Mouse (Mus musculus) ES-E14 (cell line): ENCODE measurements around the gene Cfap126. TPM values are rescaled to one million over a fixed set of nuclear protein-coding genes. Genes with fewer than 3 reads are reported as not detected.

Experiments
- DNase-seq: peaks from one replicate; pipeline ENCODE4 v3.0.0-alpha.2; 2013; ENCODE audit warnings: low read depth, low spot score
- H3K27ac ChIP-seq: 2 replicates; pipeline ENCODE4 v1.5.1; 2012; ENCODE audit warnings: low read depth, mild to moderate bottlenecking, low read length, moderate library complexity, mixed read lengths; ENCODE audit not compliant: poor library complexity, insufficient read depth, severe bottlenecking
- H3K36me3 ChIP-seq: 2 replicates; pipeline ENCODE4 v1.6.1; 2012; ENCODE audit warnings: mild to moderate bottlenecking, low read length, moderate library complexity, mixed read lengths; ENCODE audit not compliant: control insufficient read depth, poor library complexity, insufficient read depth, severe bottlenecking
- H3K4me1 ChIP-seq, 2 experiments: fragments of 150-350 bp in 1 of 2; sonication (generic) in 1 of 2; 2 replicates each; pipeline ENCODE4 v1.6.1; 2012; ENCODE audit warnings: low read length in 2 of 2, mild to moderate bottlenecking in 1 of 2, mixed read lengths in 1 of 2; ENCODE audit not compliant: control insufficient read depth in 2 of 2, insufficient read depth in 2 of 2, poor library complexity in 1 of 2
- H3K4me3 ChIP-seq, 2 experiments: fragments of 150-350 bp in 1 of 2; sonication (generic) in 1 of 2; 2 replicates each; pipeline ENCODE4 v1.5.1; 2012; ENCODE audit warnings: low read length in 2 of 2, low read depth in 1 of 2, mild to moderate bottlenecking in 1 of 2, mixed read lengths in 1 of 2; ENCODE audit not compliant: insufficient read depth in 1 of 2, poor library complexity in 1 of 2, severe bottlenecking in 1 of 2
- H3K9ac ChIP-seq: 2 replicates; pipeline ENCODE4 v1.6.1; 2012; ENCODE audit warnings: low read depth, mild to moderate bottlenecking, low read length, mixed read lengths; ENCODE audit not compliant: poor library complexity, insufficient read depth, severe bottlenecking
- H3K9me3 ChIP-seq: fragments of 150-350 bp; sonication (generic); 2 replicates; pipeline ENCODE4 v1.6.1; 2012; ENCODE audit warnings: low read depth, mild to moderate bottlenecking, low read length; ENCODE audit not compliant: control insufficient read depth, insufficient read depth
- CHD2 ChIP-seq: IDR thresholded peaks from 2 replicates; pipeline ENCODE4 v1.6.1; 2014; ENCODE audit warnings: mild to moderate bottlenecking, low read depth, low read length, inconsistent platforms
- HCFC1 ChIP-seq: IDR thresholded peaks from 2 replicates; pipeline ENCODE4 v1.6.1; 2012; ENCODE audit warnings: low read length, inconsistent platforms, borderline replicate concordance; ENCODE audit not compliant: insufficient read depth
- MAFK ChIP-seq: IDR thresholded peaks from 2 replicates; pipeline ENCODE4 v1.6.1; 2014; ENCODE audit warnings: mild to moderate bottlenecking, low read depth, low read length, inconsistent platforms; ENCODE audit not compliant: insufficient read depth
- ZC3H11A ChIP-seq: IDR thresholded peaks from 2 replicates; pipeline ENCODE4 v1.6.1; 2012; ENCODE audit warnings: low read depth, mild to moderate bottlenecking, inconsistent platforms, low read length, borderline replicate concordance
- ZNF384 ChIP-seq: IDR thresholded peaks from 2 replicates; pipeline ENCODE4 v1.6.1; 2012; ENCODE audit warnings: low read depth, low read length, inconsistent platforms
- in situ Hi-C, 2 experiments: fragments of 600-800 bp; cut with MboI; formaldehyde crosslinking; loops; one replicate each; pipeline ENCODE4 v1.15.1; 2025; ENCODE audit warnings: low sequenced_read_pairs in 2 of 2, inconsistent platforms in 1 of 2; ENCODE audit not compliant: unreplicated experiment in 2 of 2
- total RNA-seq: library from RNA; depleted of rRNA; stranded (reverse); fragments of 300-350 nt; gene quantifications from 2 replicates; pipeline ENCODE4 v1.2.3, GENCODE M21; 2012

Gene Cfap126
- total RNA-seq, 1 experiment: not detected

GRCm38 (mm10) chr1:171097612-171098011 is 16.1 kb upstream of the Cfap126 start:
- Histone ChIP-seq H3K9ac (no peak overlapping the region), H3K4me1 (no peaks in the 10 kb centered on the region), H3K9me3 (no peaks in the 10 kb centered on the region), H3K36me3 (no peaks in the 10 kb centered on the region), H3K4me3 (no peak overlapping the region), H3K27ac (no peak overlapping the region)
- in situ Hi-C loops: no loop called here
- TF ChIP-seq CHD2: no peak
- no peak for DNase-seq

DNA sequence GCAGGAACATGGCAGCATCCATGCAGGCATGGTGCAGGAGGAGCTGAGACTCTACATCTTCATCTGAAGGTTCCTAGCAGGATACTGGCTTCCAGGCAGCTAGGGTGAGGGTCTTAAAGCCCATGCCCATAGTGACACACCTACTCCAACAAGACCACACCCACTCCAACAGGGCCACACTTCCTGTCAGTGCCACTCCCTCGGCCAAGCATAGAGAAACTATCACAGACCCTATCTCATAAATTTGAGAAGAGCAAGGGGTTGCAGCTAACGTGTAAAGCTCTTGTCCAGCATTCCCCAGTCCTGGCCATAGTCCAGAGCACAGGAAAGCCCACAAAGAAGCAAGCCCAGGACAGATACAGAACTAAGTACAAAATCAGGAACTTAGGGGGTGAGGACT is 12.7 kb upstream of the Cfap126 start:
- Histone ChIP-seq H3K4me1 (no peaks in the 10 kb centered on the region), H3K9ac (no peak overlapping the region), H3K36me3 (no peaks in the 10 kb centered on the region), H3K9me3 (no peaks in the 10 kb centered on the region), H3K27ac (no peak overlapping the region), H3K4me3 (no peak overlapping the region)
- no peak for TF ChIP-seq HCFC1
- no peak for TF ChIP-seq MAFK
- no peak for TF ChIP-seq ZNF384
- TF ChIP-seq CHD2: no peak
- TF ChIP-seq ZC3H11A: no peak
- in situ Hi-C loops: no loop called here
- DNase-seq: no peak

GRCm38 (mm10) chr1:171101733-171102546 is 11.8 kb upstream of the Cfap126 start:
- H3K4me3 ChIP-seq: peak overlapping the region; percentile 72 to 74
- in situ Hi-C loops: no loop called here
- TF ChIP-seq ZNF384: peak; percentile 61; the same call in 1 of the 2 replicates
- TF ChIP-seq ZC3H11A: no peak
- peak; percentile 90 for TF ChIP-seq MAFK
- H3K9me3 ChIP-seq: no peaks in the 10 kb centered on the region
- no peaks in the 10 kb centered on the region for H3K36me3 ChIP-seq
- peak; percentile 73 for DNase-seq
- H3K9ac ChIP-seq: peak overlapping the region; percentile 72
- no peak overlapping the region; the same call in 1 of the 2 replicates for H3K27ac ChIP-seq
- no peaks in the 10 kb centered on the region for H3K4me1 ChIP-seq

DNA sequence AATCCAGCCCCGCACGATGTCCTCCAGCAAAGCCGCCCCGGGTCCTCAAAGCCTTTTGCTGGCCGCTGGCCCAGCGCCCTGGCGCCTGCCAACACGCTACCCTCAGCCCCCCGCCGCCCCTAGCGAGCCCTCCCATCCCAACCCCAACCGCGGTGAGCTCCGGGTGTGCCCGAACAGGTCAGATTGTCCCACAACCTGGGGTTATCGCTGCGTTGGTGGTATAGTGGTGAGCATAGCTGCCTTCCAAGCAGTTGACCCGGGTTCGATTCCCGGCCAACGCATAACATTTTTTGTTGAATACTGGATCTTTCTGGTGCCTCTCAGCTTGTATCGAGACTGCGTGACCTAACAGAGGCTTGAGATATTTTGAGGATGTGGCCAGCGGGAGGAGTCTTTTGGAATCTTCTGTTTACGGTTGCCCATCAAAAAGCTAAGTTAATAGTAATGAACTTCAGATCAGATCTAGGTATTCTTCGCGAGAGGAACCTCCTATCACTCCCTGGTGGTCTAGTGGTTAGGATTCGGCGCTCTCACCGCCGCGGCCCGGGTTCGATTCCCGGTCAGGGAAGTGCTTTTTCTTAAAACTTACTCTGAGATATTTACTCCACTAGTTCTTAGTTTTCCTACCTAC is 11.1 kb upstream of the Cfap126 start:
- no peak for TF ChIP-seq CHD2
- no peak for TF ChIP-seq ZNF384
- peak; percentile 2; the same call in 1 of the 2 replicates for TF ChIP-seq MAFK
- TF ChIP-seq HCFC1: no peak
- no peak for TF ChIP-seq ZC3H11A
- H3K9me3 ChIP-seq: no peaks in the 10 kb centered on the region
- peak overlapping the region; percentile 72 to 74 for H3K4me3 ChIP-seq
- H3K4me1 ChIP-seq: no peaks in the 10 kb centered on the region
- no peak overlapping the region; the same call in none of the 2 replicates for H3K27ac ChIP-seq
- H3K9ac ChIP-seq: peak overlapping the region; percentile 72
- in situ Hi-C loops: no loop called here
- peak; percentile 79 for DNase-seq
- H3K36me3 ChIP-seq: no peaks in the 10 kb centered on the region
